Mouse (Mus musculus) stomach, postnatal 0 days (tissue): ENCODE measurements around the gene Nmt1.

Experiments used
- CTCF ChIP-seq: IDR thresholded peaks from 2 replicates; pipeline ENCODE4 v1.5.1; 2016; ENCODE audit warnings: antibody characterized with exemption, low read depth, mild to moderate bottlenecking, moderate library complexity
- EP300 ChIP-seq: optimal IDR thresholded peaks from 2 replicates; pipeline ENCODE3; 2016; ENCODE audit warnings: antibody characterized with exemption

- TF ChIP-seq CTCF: no peak
- no peak for TF ChIP-seq EP300
Measured at GRCm38 (mm10) chr11:103073671-103074070, 45.7 kb downstream of the Nmt1 start.
